Mouse (Mus musculus) heart, postnatal 10 days (tissue): ENCODE results near the gene Katnbl1. TPM values are rescaled to one million over a fixed set of nuclear protein-coding genes. Genes with fewer than 3 reads are reported as not detected.

Experiments
- DNase-seq, 2 experiments: peaks; one replicate each; pipeline ENCODE4 v3.0.0; 2021
- intact Hi-C: fragments of 180-260 bp; cut with DNase I; formaldehyde crosslinking; loops from one replicate; pipeline ENCODE4 v1.15.1; 2025
- total RNA-seq, 2 experiments: library from RNA; stranded (reverse); gene quantifications; 2 replicates each; pipeline ENCODE4 v1.2.3; 2021

Katnbl1 gene
- total RNA-seq = 10 to 100 TPM in 1 of 2 experiments, 1 to 10 TPM in 1; 9.4 to 10.8 TPM

- intact Hi-C loops = loop anchor here (1.0 to 2.0 kb wide), 3 partner anchors 70 to 102 kb away; partner anchors contain the start of gene Emc7
- DNase-seq = peak; percentile 95 to 96
Observed at GRCm38 (mm10) chr2:112378973-112379898, at the start of gene Katnbl1. Katnbl1 (plus strand) TSS chr2:112379211.

GRCm38 (mm10) chr2:112332051-112332898 lies 46.7 kb upstream of the Katnbl1 start:
- intact Hi-C loops = loop anchor here (10.0 kb wide), 1 partner anchor 137 kb away; no protein-coding TSS in a partner anchor
- DNase-seq = no peak

- intact Hi-C loops = loop anchor here (10.0 kb wide), 1 partner anchor 142 kb away; no protein-coding TSS in a partner anchor
- no peak for DNase-seq
Observed at GRCm38 (mm10) chr2:112337211-112337610, 41.8 kb upstream of the Katnbl1 start.

- intact Hi-C loops = loop anchor here (1.0 to 10.0 kb wide), 3 partner anchors 73 to 145 kb away; partner anchors contain the start of genes Gm21985 and Lpcat4
- DNase-seq = peak in 1 of 2 experiments; percentile 18
Observed at GRCm38 (mm10) chr2:112339736-112340135, 39.3 kb upstream of the Katnbl1 start.

GRCm38 (mm10) chr2:112341117-112341516 lies 37.9 kb upstream of the Katnbl1 start:
- intact Hi-C loops = no loop called here
- DNase-seq = no peak

GRCm38 (mm10) chr2:112348246-112348645 lies 30.8 kb upstream of the Katnbl1 start:
- intact Hi-C loops = no loop called here
- DNase-seq = no peak

- intact Hi-C loops = no loop called here
- no peak for DNase-seq
Observed at GRCm38 (mm10) chr2:112353685-112354455, 25.1 kb upstream of the Katnbl1 start.

- intact Hi-C loops = no loop called here
- DNase-seq = no peak
Observed at GRCm38 (mm10) chr2:112359611-112360010, 19.4 kb upstream of the Katnbl1 start.

- no peak for DNase-seq
- intact Hi-C loops = no loop called here
Observed at GRCm38 (mm10) chr2:112360012-112360780, 18.8 kb upstream of the Katnbl1 start.

GRCm38 (mm10) chr2:112360781-112361169 lies 18.2 kb upstream of the Katnbl1 start:
- no peak for DNase-seq
- intact Hi-C loops = no loop called here

GRCm38 (mm10) chr2:112367222-112367621 lies 11.8 kb upstream of the Katnbl1 start:
- intact Hi-C loops = loop anchor here (2.0 kb wide), 1 partner anchor 106 kb away; the partner anchor contains the start of gene Nop10
- DNase-seq = no peak

- peak; percentile 93 to 96 for DNase-seq
- intact Hi-C loops = loop anchor here (2.0 kb wide), 2 partner anchors 87 to 107 kb away; partner anchors contain the start of genes Emc7 and Nop10
Observed at GRCm38 (mm10) chr2:112367726-112368673, 11.0 kb upstream of the Katnbl1 start, which contains the start of gene Emc4. Emc4 (minus strand) TSS chr2:112368027.

- intact Hi-C loops = loop anchor here (2.0 kb wide), 1 partner anchor 85 kb away; the partner anchor contains the start of gene Emc7
- peak; percentile 51 to 62 for DNase-seq
Observed at GRCm38 (mm10) chr2:112369941-112370340, 9.1 kb upstream of the Katnbl1 start.

- intact Hi-C loops = no loop called here
Observed at GRCm38 (mm10) chr2:112373141-112373540, 5.9 kb upstream of the Katnbl1 start.

GRCm38 (mm10) chr2:112374610-112375009 lies 4.4 kb upstream of the Katnbl1 start:
- intact Hi-C loops = no loop called here
- peak; percentile 31 to 43 for DNase-seq

More at GRCm38 (mm10) chr2:112373141-112373540, 5.9 kb upstream of the Katnbl1 start:
- DNase-seq = no peak

- intact Hi-C loops = no loop called here
- DNase-seq = no peak
Observed at GRCm38 (mm10) chr2:112380131-112380530, 1.1 kb downstream of the Katnbl1 start.

GRCm38 (mm10) chr2:112381219-112381618 lies 2.2 kb downstream of the Katnbl1 start:
- no peak for DNase-seq
- intact Hi-C loops = no loop called here

- DNase-seq = no peak
Observed at GRCm38 (mm10) chr2:112390843-112391242, 11.8 kb downstream of the Katnbl1 start.

More at GRCm38 (mm10) chr2:112390843-112391242, 11.8 kb downstream of the Katnbl1 start:
- intact Hi-C loops = no loop called here
